Mouse (Mus musculus) neural tube, embryonic 11.5 days (tissue): ENCODE measurements around the gene Inca1. TPM values are rescaled to one million over a fixed set of nuclear protein-coding genes. Genes with fewer than 3 reads are reported as not detected.

Experiments used
- ATAC-seq: fragments of 200-750 bp; cut with Nextera tagmentation; 2 replicates; pipeline ENCODE4 v1.8.0; 2017; ENCODE audit warnings: moderate number of reproducible peaks, mild to moderate bottlenecking, moderate TSS enrichment, moderate library complexity; ENCODE audit not compliant: insufficient read depth, low FRiP score, low TSS enrichment
- DNase-seq: peaks from one replicate; pipeline ENCODE4 v3.0.0-alpha.2; 2015; ENCODE audit warnings: low spot score
- H3K27ac ChIP-seq: fragments of 300-500 bp; sonication (generic); 2 replicates; pipeline ENCODE4 v1.5.1; 2014; ENCODE audit warnings: low read depth, mild to moderate bottlenecking, low read length
- H3K27me3 ChIP-seq: fragments of 300-500 bp; sonication (generic); 2 replicates; pipeline ENCODE4 v1.6.1; 2014; ENCODE audit warnings: mild to moderate bottlenecking, low read length, mixed read lengths; ENCODE audit not compliant: control insufficient read depth, insufficient read depth
- H3K36me3 ChIP-seq: fragments of 300-500 bp; sonication (generic); 2 replicates; pipeline ENCODE4 v1.6.1; 2014; ENCODE audit warnings: mild to moderate bottlenecking, low read length, moderate library complexity, mixed read lengths; ENCODE audit not compliant: control insufficient read depth, insufficient read depth
- H3K4me1 ChIP-seq: fragments of 300-500 bp; sonication (generic); 2 replicates; pipeline ENCODE4 v1.6.1; 2014; ENCODE audit warnings: low read length, mixed read lengths; ENCODE audit not compliant: control insufficient read depth, insufficient read depth
- H3K4me2 ChIP-seq: fragments of 300-500 bp; sonication (generic); 2 replicates; pipeline ENCODE4 v1.6.1; 2014; ENCODE audit warnings: low read depth, mild to moderate bottlenecking, moderate library complexity
- H3K4me3 ChIP-seq: fragments of 300-500 bp; sonication (generic); 2 replicates; pipeline ENCODE4 v1.5.1; 2014; ENCODE audit warnings: low read depth, low read length
- H3K9ac ChIP-seq: fragments of 300-500 bp; sonication (generic); 2 replicates; pipeline ENCODE4 v1.6.1; 2014; ENCODE audit warnings: mild to moderate bottlenecking, low read length
- H3K9me3 ChIP-seq: fragments of 300-500 bp; sonication (generic); 2 replicates; pipeline ENCODE4 v1.6.1; 2016; ENCODE audit warnings: low read length; ENCODE audit not compliant: control insufficient read depth
- WGBS: fragments of 180-500 bp; shearing (Covaris S2); extraction: QIAGEN DNeasy Blood & Tissue Kit; methylation state at CpG from one replicate; pipeline ENCODE4 v1.1.7; 2014; 5-methylcytosine and 5-hydroxymethylcytosine counted together
- polyA plus RNA-seq: library from polyadenylated mRNA; unstranded; fragments of >200 nt; fragmentation: Nextera tagmentation; extraction: Ambion mirVana; gene quantifications from 2 replicates; pipeline ENCODE4 v1.2.1, GENCODE M21; 2014

Inca1 gene
- polyA plus RNA-seq, 1 experiment from 2014 or later, result 0.86 TPM

- Histone ChIP-seq H3K27me3 (no peaks in the 10 kb centered on the region), H3K9ac (peak overlapping the region; percentile 98), H3K4me3 (peak overlapping the region; percentile 100), H3K4me1 (peaks cover 21% of the 10 kb centered on the region), H3K27ac (peak overlapping the region; percentile 97), H3K36me3 (peaks cover 5% of the 10 kb centered on the region; the same call in 1 of the 2 replicates), H3K4me2 (peak overlapping the region; percentile 86), H3K9me3 (no peaks in the 10 kb centered on the region)
- DNase-seq (peak; percentile 68), ATAC-seq (peak; percentile 49; the same call in 1 of the 2 replicates)
- under 1% methylated on average over 60 of the region's 61 CpGs for WGBS
Observed at GRCm38 (mm10) chr11:70655571-70656455, 44.1 kb downstream of the Inca1 start.

- Histone ChIP-seq H3K4me2 (peak overlapping the region; percentile 86), H3K36me3 (peaks cover 10% of the 10 kb centered on the region; the same call in 1 of the 2 replicates), H3K4me3 (peak overlapping the region; percentile 100), H3K27ac (peak overlapping the region; percentile 97), H3K27me3 (no peaks in the 10 kb centered on the region), H3K4me1 (peaks cover 24% of the 10 kb centered on the region), H3K9me3 (no peaks in the 10 kb centered on the region), H3K9ac (peak overlapping the region; percentile 98)
- peak; percentile 49 for ATAC-seq
- WGBS, result 0% methylated on average over 47 of the region's 48 CpGs
- peak; percentile 90 for DNase-seq
Observed at GRCm38 (mm10) chr11:70654923-70655570, 44.9 kb downstream of the Inca1 start.

GRCm38 (mm10) chr11:70654198-70654922 is 45.6 kb downstream of the Inca1 start, which contains the start of gene Pfn1:
Gene Pfn1 (minus strand): TSS chr11:70654644.
- ATAC-seq (peak; percentile 27), DNase-seq (peak; percentile 83)
- WGBS, result 0% methylated on average over 49 of the region's 61 CpGs
- Histone ChIP-seq H3K4me3 (peak within 1 kb of the TSS; percentile 100), H3K4me2 (peak within 1 kb of the TSS; percentile 86), H3K9me3 (no peaks in the 10 kb centered on the region), H3K27me3 (no peaks in the 10 kb centered on the region), H3K9ac (peak within 1 kb of the TSS; percentile 98), H3K27ac (peak within 1 kb of the TSS; percentile 97), H3K36me3 (peaks cover 13% of the 10 kb centered on the region), H3K4me1 (peaks cover 24% of the 10 kb centered on the region)

- H3K9me3 ChIP-seq, result no peaks in the 10 kb centered on the region
- H3K4me3 ChIP-seq, result peak overlapping the region; percentile 100
- peak overlapping the region; percentile 86 for H3K4me2 ChIP-seq
- peak overlapping the region; percentile 98 for H3K9ac ChIP-seq
- peak overlapping the region; percentile 97 for H3K27ac ChIP-seq
- H3K27me3 ChIP-seq, result no peaks in the 10 kb centered on the region
- DNase-seq (peak; percentile 80), ATAC-seq (peak; percentile 60)
- H3K4me1 ChIP-seq, result peaks cover 24% of the 10 kb centered on the region
- 1% methylated on average over 45 of the region's 63 CpGs for WGBS
- peaks cover 13% of the 10 kb centered on the region for H3K36me3 ChIP-seq
Observed at GRCm38 (mm10) chr11:70653345-70654197, 46.4 kb downstream of the Inca1 start.

- Histone ChIP-seq H3K36me3 (peaks cover 13% of the 10 kb centered on the region), H3K27ac (peak overlapping the region; percentile 97; the same call in 1 of the 2 replicates), H3K9me3 (no peaks in the 10 kb centered on the region), H3K4me1 (peaks cover 30% of the 10 kb centered on the region), H3K4me3 (peak overlapping the region; percentile 100), H3K4me2 (peak overlapping the region; percentile 86), H3K9ac (peak overlapping the region; percentile 98), H3K27me3 (no peaks in the 10 kb centered on the region)
- ATAC-seq, result no peak
- no peak for DNase-seq
- 66% methylated on average over 6 of the region's 6 CpGs for WGBS
Observed at GRCm38 (mm10) chr11:70652884-70653344, 47.0 kb downstream of the Inca1 start.

- WGBS, result 70% methylated on average over 12 of the region's 12 CpGs
- ATAC-seq, result no peak
Observed at GRCm38 (mm10) chr11:70652029-70652883, 47.7 kb downstream of the Inca1 start.

GRCm38 (mm10) chr11:70651391-70651790 is 48.6 kb downstream of the Inca1 start:
- Histone ChIP-seq H3K27me3 (no peaks in the 10 kb centered on the region), H3K4me2 (no peak overlapping the region), H3K4me3 (no peak overlapping the region), H3K4me1 (peaks cover 27% of the 10 kb centered on the region), H3K36me3 (peaks cover 13% of the 10 kb centered on the region), H3K9me3 (no peaks in the 10 kb centered on the region), H3K9ac (no peak overlapping the region), H3K27ac (no peak overlapping the region)
- DNase-seq (no peak), ATAC-seq (no peak)
- 87% methylated on average over 2 of the region's 2 CpGs for WGBS

More at GRCm38 (mm10) chr11:70652029-70652883, 47.7 kb downstream of the Inca1 start:
- Histone ChIP-seq H3K9me3 (no peaks in the 10 kb centered on the region), H3K4me3 (peak overlapping the region; percentile 100), H3K9ac (peak overlapping the region; percentile 98; the same call in 1 of the 2 replicates), H3K4me2 (peak overlapping the region; percentile 86), H3K4me1 (peaks cover 33% of the 10 kb centered on the region), H3K27me3 (no peaks in the 10 kb centered on the region), H3K27ac (no peak overlapping the region), H3K36me3 (peaks cover 13% of the 10 kb centered on the region)
- no peak for DNase-seq
